Mouse (Mus musculus): ENCODE measurements at regions not wholly inside any gene's neighbourhood (a gene's known extent, or its start where the extent isn't known, plus 50 kb on each side); places are given as distances from the start of the nearest gene placed in this dataset.
"Not testable (repeated sequence)": the region's sequence is repeated elsewhere in the genome, so short reads cannot be mapped to it uniquely, and the experiment has no call there.

GRCm38 (mm10) chr19:27694478-27694877, 264.9 kb upstream of the Pum3 start:
- no peak for DNase-seq

DNA sequence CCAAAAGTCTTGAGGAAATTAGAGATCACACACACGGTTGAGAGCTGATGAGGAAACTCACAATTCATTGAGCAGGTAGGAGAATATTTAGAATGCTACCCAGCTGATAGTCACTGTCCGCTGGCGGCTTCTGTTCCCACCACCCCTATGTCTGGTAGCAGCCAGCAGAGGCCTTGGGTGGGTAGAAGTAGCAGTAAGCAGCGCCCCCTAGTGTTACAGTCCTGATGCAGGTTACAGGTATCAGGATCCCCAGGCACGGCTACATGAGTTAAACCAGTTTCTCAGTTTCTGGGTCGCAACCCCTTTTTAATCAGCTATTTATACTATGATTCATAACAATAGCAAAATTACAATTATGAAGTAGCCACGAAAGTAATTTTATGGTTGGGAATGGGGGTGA, 264.1 kb upstream of the Pum3 start:
- DNase-seq, result no peak

DNA sequence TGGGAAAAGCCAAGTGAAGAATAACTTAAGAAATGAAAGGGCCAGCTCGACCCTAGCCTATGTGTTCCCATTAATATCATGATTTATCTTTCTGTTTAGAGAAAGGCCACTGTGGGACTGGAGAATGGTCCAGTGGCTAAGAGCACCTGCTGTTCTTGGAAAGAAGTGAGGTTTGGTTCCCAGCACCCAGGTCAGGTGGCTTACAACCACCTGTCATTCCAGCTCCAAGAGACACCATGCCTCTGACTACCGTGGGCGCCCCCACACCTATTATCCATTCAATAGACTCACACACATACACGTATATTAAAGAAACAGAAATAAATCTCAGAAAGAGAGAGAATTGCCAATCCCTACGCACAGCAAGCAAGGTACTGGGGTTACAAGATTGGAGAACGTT, 263.3 kb upstream of the Pum3 start:
- DNase-seq, result no peak

- DNase-seq, result no peak
These were observed 253.8 kb upstream of the Pum3 start for GRCm38 (mm10) chr19:27683426-27683825.

- DNase-seq, result no peak
These were observed 249.8 kb upstream of the Pum3 start for GRCm38 (mm10) chr19:27679427-27679826.

DNA sequence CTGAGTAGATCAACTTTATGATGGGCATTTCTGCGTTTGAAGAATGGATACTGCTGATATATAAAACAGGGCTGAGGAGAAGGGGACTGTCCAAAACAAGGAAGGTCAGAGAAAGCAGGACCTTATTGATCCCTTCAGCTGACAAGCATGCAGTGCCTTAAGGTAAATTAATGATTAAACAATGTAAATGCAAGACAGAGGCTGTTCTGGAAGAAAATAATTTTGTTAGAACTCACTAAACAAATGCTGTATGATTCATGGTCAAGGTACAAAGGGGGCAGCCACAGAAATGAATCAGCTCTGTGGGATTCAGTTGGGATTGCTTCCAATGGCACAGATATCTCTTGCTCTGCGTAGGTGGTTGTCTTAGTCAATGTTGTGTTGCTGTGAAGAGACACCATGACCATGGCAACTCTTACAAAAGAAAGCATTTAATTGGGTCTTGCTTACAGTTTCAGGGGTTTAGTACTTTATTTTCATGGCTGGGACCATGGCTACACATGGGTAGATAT, 243.1 kb upstream of the Pum3 start:
- no peak for DNase-seq

- no peak for DNase-seq
These were observed 233.7 kb upstream of the Pum3 start for GRCm38 (mm10) chr19:27663296-27663695.

- DNase-seq, result no peak
These were observed 211.4 kb upstream of the Pum3 start for GRCm38 (mm10) chr19:27641001-27641400.

DNA sequence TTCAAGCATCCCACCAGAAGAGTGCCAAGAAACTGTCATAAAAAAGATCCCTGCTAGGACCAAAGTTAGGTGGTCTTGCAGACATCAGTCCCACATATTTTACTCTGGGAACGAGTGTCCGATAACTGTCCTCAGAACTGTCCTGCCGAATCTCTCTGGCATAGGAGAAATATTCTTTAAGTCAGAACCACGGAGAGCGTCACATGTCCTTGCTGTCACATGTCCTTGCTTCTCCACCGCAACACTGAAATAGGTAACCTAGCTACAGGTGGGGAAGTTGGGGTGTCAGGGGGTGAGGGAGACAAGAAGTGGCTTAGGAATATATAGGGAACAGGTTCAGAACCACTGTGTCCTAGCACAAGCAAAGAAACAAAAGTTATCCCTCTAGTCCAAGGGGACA, 203.5 kb upstream of the Pum3 start:
- DNase-seq, result no peak

DNA sequence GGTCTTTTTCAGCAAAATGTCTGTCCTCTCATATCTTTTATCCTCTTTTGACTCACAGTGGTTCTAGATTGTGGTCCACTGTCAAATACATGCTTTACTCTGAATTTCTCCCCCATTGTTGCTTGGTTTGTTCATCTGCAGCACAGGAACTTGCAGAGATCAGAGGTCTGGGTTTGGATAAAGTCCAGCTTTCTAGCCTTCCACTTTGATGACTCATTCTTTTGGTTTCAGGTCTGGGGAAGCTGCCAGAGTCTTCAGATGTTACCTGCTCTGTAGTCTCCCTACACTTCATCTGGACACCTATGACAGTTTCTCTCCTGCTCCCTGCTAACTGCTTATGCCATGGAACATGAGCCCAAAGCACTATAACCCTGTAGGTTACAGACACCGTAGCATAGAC, 198.0 kb upstream of the Pum3 start:
- no peak for DNase-seq

- DNase-seq, result no peak
These were observed 187.9 kb upstream of the Pum3 start for GRCm38 (mm10) chr19:27617522-27617921.

DNA sequence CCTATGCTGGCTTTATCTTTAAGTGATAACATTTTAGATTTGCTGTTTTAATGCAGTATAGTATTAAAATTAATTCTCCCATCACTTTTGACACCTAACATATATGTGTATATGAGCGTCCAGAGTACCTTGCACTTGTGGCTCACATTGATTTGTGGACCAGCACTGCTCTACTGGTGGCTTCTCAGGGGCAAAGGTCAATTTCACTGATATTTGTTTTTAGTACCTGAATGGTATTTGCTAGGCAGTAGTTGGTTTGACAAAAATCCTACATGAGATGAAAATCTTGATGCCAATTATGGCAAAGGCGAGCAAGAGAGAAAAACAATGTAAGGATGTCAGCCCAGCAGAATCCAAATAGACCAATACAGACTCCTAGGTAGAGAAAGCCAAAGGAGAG, 177.3 kb upstream of the Pum3 start:
- DNase-seq, result no peak

DNA sequence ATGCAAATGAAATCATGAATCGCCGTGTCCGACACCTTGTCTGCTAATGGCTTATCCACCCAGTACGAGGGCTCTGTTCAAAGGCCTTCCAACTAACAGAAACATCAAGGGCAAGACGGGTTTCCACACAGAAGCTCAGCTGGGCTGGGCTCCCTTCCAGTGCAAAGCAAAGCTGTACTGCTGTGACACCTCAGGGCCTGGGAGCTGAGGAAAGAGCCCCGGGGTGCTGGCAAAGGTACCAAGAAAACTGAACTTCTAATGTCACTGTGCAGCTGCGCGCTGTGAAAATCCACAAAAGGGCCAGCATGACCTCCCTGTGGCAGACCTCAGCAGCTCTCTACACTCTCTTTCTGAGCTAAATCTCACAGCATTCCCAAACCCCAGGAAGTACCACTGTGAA, 173.7 kb upstream of the Pum3 start:
- no peak for DNase-seq

- DNase-seq, result no peak
These were observed 171.9 kb upstream of the Pum3 start for GRCm38 (mm10) chr19:27601551-27601950.

DNA sequence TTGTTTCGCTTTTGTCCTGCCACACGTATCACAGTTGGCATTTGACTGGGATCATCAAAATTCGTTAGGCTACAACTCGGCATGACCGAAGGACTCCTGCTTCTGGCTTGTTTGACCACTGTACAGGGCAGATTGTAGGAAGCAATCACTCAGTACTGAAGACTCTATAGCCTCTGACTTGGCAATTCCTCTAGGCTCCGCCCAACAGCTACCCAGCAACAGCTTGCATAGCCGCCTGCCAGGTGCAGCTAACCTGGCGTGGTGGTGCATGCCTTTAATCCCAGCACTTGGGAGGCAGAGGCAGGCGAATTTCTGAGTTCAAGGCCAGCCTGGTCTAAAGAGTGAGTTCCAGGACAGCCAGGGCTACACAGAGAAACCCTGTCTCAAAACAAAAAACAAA, 170.8 kb upstream of the Pum3 start:
- not testable (repeated sequence) for DNase-seq

DNA sequence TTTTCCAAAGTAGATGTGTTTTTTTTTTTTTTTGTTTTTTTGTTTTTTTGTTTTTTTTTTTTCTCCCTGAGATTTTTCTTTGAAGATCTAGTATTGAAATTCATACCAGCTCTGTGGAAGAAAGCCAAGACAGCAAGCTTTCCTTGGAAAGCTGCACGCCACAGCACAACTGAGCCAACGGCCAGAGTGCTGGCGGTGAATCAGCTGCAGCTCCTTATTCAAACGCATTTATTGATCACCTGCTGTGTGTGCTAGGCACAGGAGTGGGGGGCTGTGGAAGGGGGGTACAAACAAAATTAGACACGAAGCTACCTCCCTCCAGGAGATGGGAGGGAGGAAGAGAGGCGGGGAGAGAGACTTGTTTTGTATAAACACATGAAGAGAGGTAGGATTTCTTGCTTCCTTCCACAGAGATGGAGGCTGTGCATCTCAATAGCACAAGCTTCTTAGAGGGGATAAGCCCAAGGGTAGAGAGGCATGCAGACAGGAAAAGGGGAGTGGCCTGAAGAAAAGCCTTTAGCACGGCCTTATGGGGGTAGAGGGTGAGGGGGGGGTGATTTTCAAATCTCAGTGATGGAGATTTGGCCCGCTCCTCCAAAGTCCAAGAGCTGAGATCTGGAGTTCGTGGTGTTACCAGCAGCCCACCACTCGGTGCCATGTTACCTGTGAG, 170.1 kb upstream of the Pum3 start:
- peak; percentile 41 for DNase-seq

DNA sequence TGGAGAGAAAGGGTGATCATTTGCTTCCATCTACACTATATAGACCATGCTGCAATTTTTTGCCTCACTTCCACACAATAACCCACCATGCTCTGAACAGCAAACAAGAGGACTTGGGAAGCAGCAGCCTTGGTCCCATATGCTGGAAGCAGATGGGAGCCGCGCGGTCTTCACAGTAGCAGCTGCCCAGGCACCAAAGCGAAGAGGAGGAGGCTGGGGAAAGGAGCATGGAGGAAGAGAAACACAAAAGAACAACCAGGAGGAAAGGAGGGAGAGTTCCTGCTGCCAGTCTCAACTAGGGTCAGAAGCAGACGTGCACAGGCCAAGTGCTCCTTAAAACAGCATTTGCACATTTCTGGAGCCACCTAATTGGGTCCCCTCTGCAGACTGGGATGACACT, 168.7 kb upstream of the Pum3 start:
- DNase-seq, result peak; percentile 26

- no peak for DNase-seq
These were observed 155.9 kb upstream of the Pum3 start for GRCm38 (mm10) chr19:27585566-27585965.

DNA sequence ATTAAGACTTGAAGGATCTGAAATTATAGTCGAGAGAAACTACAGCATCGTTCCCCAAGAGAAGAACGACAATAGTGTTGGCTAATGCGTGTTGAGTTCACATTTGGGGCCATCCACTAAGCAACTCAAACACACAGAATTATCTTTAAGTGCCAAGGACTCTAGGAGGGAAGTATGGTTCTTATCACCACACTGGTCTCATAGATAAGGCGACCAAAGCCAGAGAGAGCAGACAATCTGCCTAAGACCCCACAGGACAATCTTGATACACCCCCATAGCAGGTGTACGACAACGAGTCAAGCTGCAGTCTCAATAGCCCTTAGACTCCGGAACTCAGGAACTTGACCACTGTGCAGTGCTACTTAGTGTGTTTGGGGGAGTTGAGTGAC, 152.5 kb upstream of the Pum3 start:
- no peak for DNase-seq

- DNase-seq, result peak; percentile 34
These were observed 151.9 kb upstream of the Pum3 start for GRCm38 (mm10) chr19:27581362-27582110.

DNA sequence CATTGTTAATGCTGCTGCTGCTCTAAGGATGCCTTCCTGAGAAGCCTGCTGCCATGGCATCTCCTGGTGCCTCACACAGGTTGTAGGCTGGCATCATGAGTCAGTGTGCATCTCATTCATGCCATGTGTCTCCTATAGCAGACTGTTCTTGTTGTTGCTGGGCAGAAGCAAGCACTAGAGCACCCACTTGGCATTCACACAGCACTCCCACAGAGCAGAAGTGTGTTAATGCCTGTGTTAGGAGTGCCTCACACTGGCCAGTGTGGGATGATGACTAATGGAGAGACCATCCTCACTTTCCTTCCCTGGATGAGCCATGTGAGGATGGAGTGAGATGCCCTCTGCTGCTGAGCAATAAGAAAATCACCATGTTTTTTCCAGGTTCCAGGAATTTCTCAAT, 146.9 kb upstream of the Pum3 start:
- DNase-seq, result no peak

GRCm38 (mm10) chr19:27566929-27567328, 137.3 kb upstream of the Pum3 start:
- DNase-seq, result no peak

GRCm38 (mm10) chr19:27566060-27566459, 136.4 kb upstream of the Pum3 start:
- DNase-seq, result no peak

DNA sequence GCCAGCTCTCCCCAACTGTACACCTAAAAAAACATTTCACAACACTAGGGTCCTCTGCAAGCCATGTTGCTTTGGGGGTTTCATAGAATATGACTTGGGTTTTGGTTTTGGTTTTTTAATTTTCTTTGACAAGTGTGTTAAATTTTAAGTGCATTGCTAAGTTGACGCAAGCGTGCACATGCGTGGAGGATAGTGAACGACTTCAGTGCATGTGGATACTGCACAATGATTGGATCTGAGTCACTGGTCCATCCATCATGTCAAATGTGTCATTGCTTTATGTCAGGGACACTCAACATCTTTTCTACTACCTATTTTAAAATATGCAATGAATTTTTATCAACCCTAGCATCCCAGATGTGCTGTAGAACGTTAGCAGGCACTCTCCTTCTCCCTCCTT, 134.5 kb upstream of the Pum3 start:
- no peak for DNase-seq

- DNase-seq, result no peak
These were observed 134.0 kb upstream of the Pum3 start for GRCm38 (mm10) chr19:27563592-27563991.
